Mouse (Mus musculus) urinary bladder, postnatal 25 days (tissue): ENCODE measurements around the gene Tomm40l.
A peak's percentile ranks its signal among the peaks of the same experiment; 100 is the strongest.
"Not testable (repeated sequence)": the region's sequence is repeated elsewhere in the genome, so short reads cannot be mapped to it uniquely, and the experiment has no call there.

Experiments
- DNase-seq: peaks from one replicate; pipeline ENCODE4 v3.0.0; 2022; ENCODE audit warnings: low spot score

Gene Tomm40l

GRCm38 (mm10) chr1:171250680-171251593 is 28.6 kb upstream of the Tomm40l start, which contains the start of gene Ndufs2:
Gene Ndufs2, minus strand, starts transcription at chr1:171251388.
- DNase-seq: no peak

- DNase-seq: no peak
Measured at GRCm38 (mm10) chr1:171249913-171250600, 27.7 kb upstream of the Tomm40l start, which contains the start of gene Adamts4. Gene Adamts4, plus strand, starts transcription at chr1:171250421.

GRCm38 (mm10) chr1:171248386-171249226 is 26.3 kb upstream of the Tomm40l start:
- no peak for DNase-seq

- DNase-seq: no peak
Measured at GRCm38 (mm10) chr1:171247916-171248315, 25.6 kb upstream of the Tomm40l start.

GRCm38 (mm10) chr1:171247453-171247841 is 25.1 kb upstream of the Tomm40l start:
- DNase-seq: no peak

GRCm38 (mm10) chr1:171246709-171247452 is 24.6 kb upstream of the Tomm40l start:
- peak; percentile 92 for DNase-seq

GRCm38 (mm10) chr1:171245353-171245752 is 23.0 kb upstream of the Tomm40l start:
- DNase-seq: no peak

GRCm38 (mm10) chr1:171241952-171242351 is 19.6 kb upstream of the Tomm40l start:
- not testable (repeated sequence) for DNase-seq

- DNase-seq: no peak
Measured at GRCm38 (mm10) chr1:171240911-171241310, 18.6 kb upstream of the Tomm40l start.

- no peak for DNase-seq
Measured at GRCm38 (mm10) chr1:171239992-171240744, 17.9 kb upstream of the Tomm40l start.

GRCm38 (mm10) chr1:171238463-171238862 is 16.1 kb upstream of the Tomm40l start:
- DNase-seq: peak; percentile 55

GRCm38 (mm10) chr1:171237438-171237837 is 15.1 kb upstream of the Tomm40l start:
- no peak for DNase-seq

- DNase-seq: no peak
Measured at GRCm38 (mm10) chr1:171235791-171236190, 13.5 kb upstream of the Tomm40l start.

- no peak for DNase-seq
Measured at GRCm38 (mm10) chr1:171234538-171234937, 12.2 kb upstream of the Tomm40l start.

- DNase-seq: no peak
Measured at GRCm38 (mm10) chr1:171234126-171234525, 11.8 kb upstream of the Tomm40l start, which contains the start of gene Fcer1g. Gene Fcer1g, minus strand, starts transcription at chr1:171234365.

- DNase-seq: no peak
Measured at GRCm38 (mm10) chr1:171232800-171233730, 10.8 kb upstream of the Tomm40l start.

GRCm38 (mm10) chr1:171232348-171232747 is 10.0 kb upstream of the Tomm40l start:
- DNase-seq: no peak

GRCm38 (mm10) chr1:171231844-171232243 is 9.5 kb upstream of the Tomm40l start:
- no peak for DNase-seq

GRCm38 (mm10) chr1:171230215-171230614 is 7.9 kb upstream of the Tomm40l start:
- DNase-seq: no peak
